Mouse (Mus musculus) liver, postnatal 0 days (tissue): ENCODE data around the gene Snrpc.
A peak's percentile ranks its signal among the peaks of the same experiment; 100 is the strongest.

Source experiments
- CTCF ChIP-seq: sonication (generic); IDR thresholded peaks from 2 replicates; pipeline ENCODE4 v1.5.1; 2016; ENCODE audit warnings: antibody characterized with exemption, low read depth
- EP300 ChIP-seq: IDR thresholded peaks from 2 replicates; pipeline ENCODE4 v1.6.1; 2016; ENCODE audit warnings: antibody characterized with exemption, low read depth, mild to moderate bottlenecking

- no peak for TF ChIP-seq EP300
- peak; percentile 60 for TF ChIP-seq CTCF
Measured at GRCm38 (mm10) chr17:27800710-27801648, 37.0 kb upstream of the Snrpc start.
